Mouse (Mus musculus) MEL (cell line): ENCODE results near the gene Bcas3. TPM values are rescaled to one million over a fixed set of nuclear protein-coding genes. Genes with fewer than 3 reads are reported as not detected.

Source experiments
- DNase-seq: peaks from one replicate; pipeline ENCODE4 v3.0.0; 2011; ENCODE audit warnings: low read depth, low spot score
- H3K27ac ChIP-seq: 2 replicates; pipeline ENCODE4 v1.5.1; 2012; ENCODE audit warnings: low read depth, mild to moderate bottlenecking, control low read depth, low read length, moderate library complexity; ENCODE audit not compliant: control insufficient read depth
- H3K27me3 ChIP-seq, 2 experiments: fragments of 150-350 bp in 1 of 2; sonication (generic) in 1 of 2; 2 replicates each; pipeline ENCODE4 v1.6.1; 2012; ENCODE audit warnings: low read length in 2 of 2, mild to moderate bottlenecking in 2 of 2, improper control_type of control experiment in 1 of 2, moderate library complexity in 1 of 2; ENCODE audit not compliant: insufficient read depth in 2 of 2, control insufficient read depth in 1 of 2
- H3K36me3 ChIP-seq, 2 experiments: 2 replicates each; pipeline ENCODE4 v1.6.1; 2012 to 2014; ENCODE audit warnings: low read length in 2 of 2, improper control_type of control experiment in 1 of 2, inconsistent platforms in 1 of 2, mild to moderate bottlenecking in 1 of 2; ENCODE audit not compliant: insufficient read depth in 2 of 2, control insufficient read depth in 1 of 2
- H3K4me1 ChIP-seq, 2 experiments: fragments of 150-350 bp in 1 of 2; sonication (generic) in 1 of 2; 2 replicates each; pipeline ENCODE4 v1.6.1; 2012; ENCODE audit warnings: low read length in 2 of 2, improper control_type of control experiment in 1 of 2, mild to moderate bottlenecking in 1 of 2; ENCODE audit not compliant: insufficient read depth in 2 of 2, control insufficient read depth in 1 of 2
- H3K4me3 ChIP-seq, 2 experiments: fragments of 150-350 bp in 1 of 2; sonication (generic) in 1 of 2; 2 replicates each; pipeline ENCODE4 v1.5.1; 2012; ENCODE audit warnings: low read depth in 2 of 2, low read length in 2 of 2, mild to moderate bottlenecking in 2 of 2, moderate library complexity in 2 of 2, control low read depth in 1 of 2, improper control_type of control experiment in 1 of 2; ENCODE audit not compliant: control insufficient read depth in 1 of 2, insufficient read depth in 1 of 2
- H3K79me2 ChIP-seq: 2 replicates; pipeline ENCODE4 v1.6.1; 2012; ENCODE audit warnings: mild to moderate bottlenecking, low read length, moderate library complexity; ENCODE audit not compliant: control insufficient read depth, poor library complexity, insufficient read depth
- H3K9ac ChIP-seq: 2 replicates; pipeline ENCODE4 v1.6.1; 2012; ENCODE audit warnings: low read depth, mild to moderate bottlenecking, control low read depth, low read length, moderate library complexity; ENCODE audit not compliant: control insufficient read depth, poor library complexity, severe bottlenecking
- H3K9me3 ChIP-seq: fragments of 150-350 bp; sonication (generic); replicated peaks from 2 replicates; pipeline ENCODE4 v1.6.1; 2012; ENCODE audit warnings: mild to moderate bottlenecking, low read length, improper control_type of control experiment, moderate library complexity; ENCODE audit not compliant: insufficient read depth
- BHLHE40 ChIP-seq: IDR thresholded peaks from 2 replicates; pipeline ENCODE4 v1.6.1; 2012; ENCODE audit warnings: low read depth, mild to moderate bottlenecking, inconsistent platforms, low read length, improper control_type of control experiment, borderline replicate concordance
- CHD1 ChIP-seq: IDR thresholded peaks from 2 replicates; pipeline ENCODE4 v1.6.1; 2012; ENCODE audit warnings: low read depth, mild to moderate bottlenecking, inconsistent platforms, low read length, improper control_type of control experiment
- CHD2 ChIP-seq: IDR thresholded peaks from 2 replicates; pipeline ENCODE4 v1.6.1; 2011; ENCODE audit warnings: low read length, improper control_type of control experiment
- E2F4 ChIP-seq: IDR thresholded peaks from 2 replicates; pipeline ENCODE4 v1.6.1; 2011; ENCODE audit warnings: low read depth, low read length, improper control_type of control experiment, borderline replicate concordance
- ETS1 ChIP-seq: IDR thresholded peaks from 2 replicates; pipeline ENCODE4 v1.6.1; 2012; ENCODE audit warnings: low read depth, mild to moderate bottlenecking, inconsistent platforms, low read length, improper control_type of control experiment, moderate library complexity
- GABPA ChIP-seq: IDR thresholded peaks from 2 replicates; pipeline ENCODE4 v1.6.1; 2012; ENCODE audit warnings: low read depth, mild to moderate bottlenecking, inconsistent platforms, low read length, improper control_type of control experiment, moderate library complexity
- GATA1 ChIP-seq: IDR thresholded peaks from 2 replicates; pipeline ENCODE4 v1.6.1; 2011; ENCODE audit warnings: low read depth, low read length, improper control_type of control experiment
- HCFC1 ChIP-seq: IDR thresholded peaks from 2 replicates; pipeline ENCODE4 v1.6.1; 2012; ENCODE audit warnings: low read depth, mild to moderate bottlenecking, inconsistent platforms, low read length, improper control_type of control experiment, moderate library complexity
- JUND ChIP-seq: IDR thresholded peaks from 2 replicates; pipeline ENCODE4 v1.6.1; 2011; ENCODE audit warnings: low read depth, mild to moderate bottlenecking, improper control_type of control experiment, low read length
- KAT2A ChIP-seq: conservative IDR thresholded peaks from 2 replicates; pipeline ENCODE4 v1.6.1; 2012; ENCODE audit warnings: low read depth, low read length, improper control_type of control experiment, inconsistent platforms
- MAX ChIP-seq: IDR thresholded peaks from 2 replicates; pipeline ENCODE4 v1.6.1; 2011; ENCODE audit warnings: low read length, improper control_type of control experiment
- MXI1 ChIP-seq: IDR thresholded peaks from 2 replicates; pipeline ENCODE4 v1.6.1; 2011; ENCODE audit warnings: mild to moderate bottlenecking, low read depth, low read length, improper control_type of control experiment
- MYB ChIP-seq: IDR thresholded peaks from 2 replicates; pipeline ENCODE4 v1.6.1; 2011; ENCODE audit warnings: mild to moderate bottlenecking, low read depth, low read length, improper control_type of control experiment
- NELFE ChIP-seq: IDR thresholded peaks from 2 replicates; pipeline ENCODE4 v1.6.1; 2011; ENCODE audit warnings: low read depth, low read length, improper control_type of control experiment
- POLR2A ChIP-seq, 2 experiments: IDR thresholded peaks; 2 replicates each; pipeline ENCODE4 v1.6.1; 2011 to 2012; ENCODE audit warnings: low read length in 2 of 2, mild to moderate bottlenecking in 2 of 2, control low read depth in 1 of 2, improper control_type of control experiment in 1 of 2, low read depth in 1 of 2, moderate library complexity in 1 of 2; ENCODE audit not compliant: control insufficient read depth in 1 of 2, insufficient read depth in 1 of 2, poor library complexity in 1 of 2
- POLR2AphosphoS2 ChIP-seq: IDR thresholded peaks from 2 replicates; pipeline ENCODE4 v1.6.1; 2011; ENCODE audit warnings: low read length, improper control_type of control experiment
- RAD21 ChIP-seq: IDR thresholded peaks from 2 replicates; pipeline ENCODE4 v1.6.1; 2011; ENCODE audit warnings: mild to moderate bottlenecking, low read depth, low read length, improper control_type of control experiment
- SMC3 ChIP-seq: IDR thresholded peaks from 2 replicates; pipeline ENCODE4 v1.6.1; 2011; ENCODE audit warnings: low read depth, low read length, improper control_type of control experiment
- TAL1 ChIP-seq: IDR thresholded peaks from 2 replicates; pipeline ENCODE4 v1.6.1; 2012; ENCODE audit warnings: mild to moderate bottlenecking, inconsistent platforms, low read length, moderate library complexity, mixed read lengths
- USF1 ChIP-seq: IDR thresholded peaks from 2 replicates; pipeline ENCODE4 v1.6.1; 2014; ENCODE audit warnings: low read depth, mild to moderate bottlenecking, inconsistent platforms, low read length, improper control_type of control experiment, moderate library complexity
- ZKSCAN1 ChIP-seq: IDR thresholded peaks from 2 replicates; pipeline ENCODE4 v1.6.1; 2012; ENCODE audit warnings: low read depth, mild to moderate bottlenecking, inconsistent platforms, low read length, improper control_type of control experiment, moderate library complexity
- ZNF384 ChIP-seq: IDR thresholded peaks from 2 replicates; pipeline ENCODE4 v1.6.1; 2012; ENCODE audit warnings: low read depth, mild to moderate bottlenecking, inconsistent platforms, low read length, improper control_type of control experiment
- polyA plus RNA-seq, 2 experiments: library from polyadenylated mRNA; stranded (reverse) in 1 of 2; unstranded in 1 of 2; fragments of >175 nt in 1 of 2; fragments of >200 nt in 1 of 2; gene quantifications; 2 replicates each; pipeline versions ENCODE4 v1.2.1 to v1.2.4; 2012; ENCODE audit warnings: low replicate concordance in 2 of 2, low read depth in 1 of 2; ENCODE audit not compliant: insufficient read length in 2 of 2, insufficient read depth in 1 of 2, missing spikeins in 1 of 2
- total RNA-seq: library from RNA; depleted of rRNA; stranded (reverse); fragments of 300-350 nt; gene quantifications from 2 replicates; pipeline ENCODE4 v1.2.3, GENCODE M21; 2012

The Bcas3 gene
- total and polyA plus RNA-seq, 3 experiments, result 8.6 to 14.7 TPM; not detected in 1

GRCm38 (mm10) chr11:85412319-85412718 lies 59.4 kb downstream of the Bcas3 start:
- H3K79me2 ChIP-seq, result no peaks in the 10 kb centered on the region
- no peak for TF ChIP-seq JUND
- no peak for TF ChIP-seq TAL1
- TF ChIP-seq ZKSCAN1, result no peak
- no peak for TF ChIP-seq MYB
- TF ChIP-seq RAD21, result no peak
- TF ChIP-seq ZNF384, result no peak
- TF ChIP-seq E2F4, result no peak
- no peak for TF ChIP-seq USF1
- no peak for TF ChIP-seq BHLHE40
- no peak for TF ChIP-seq POLR2A (IDR thresholded peaks at IDR 0.05; ENCODE audit: control insufficient read depth in 1 of 2, insufficient read depth in 1 of 2, low read depth in 1 of 2, low read length in 2 of 2, poor library complexity in 1 of 2)
- no peak for TF ChIP-seq KAT2A
- no peaks in the 10 kb centered on the region for H3K9me3 ChIP-seq
- no peaks in the 10 kb centered on the region for H3K36me3 ChIP-seq
- no peak for DNase-seq
- no peak overlapping the region for H3K9ac ChIP-seq
- H3K4me3 ChIP-seq, result no peak overlapping the region
- H3K27ac ChIP-seq, result no peak overlapping the region
- no peaks in the 10 kb centered on the region for H3K27me3 ChIP-seq
- no peaks in the 10 kb centered on the region for H3K4me1 ChIP-seq

- H3K9ac ChIP-seq, result no peak overlapping the region
- no peaks in the 10 kb centered on the region for H3K79me2 ChIP-seq
- H3K9me3 ChIP-seq, result no peaks in the 10 kb centered on the region
- no peaks in the 10 kb centered on the region for H3K27me3 ChIP-seq
- no peaks in the 10 kb centered on the region for H3K4me1 ChIP-seq
- no peaks in the 10 kb centered on the region for H3K36me3 ChIP-seq
- no peak for DNase-seq
- no peak for TF ChIP-seq CHD1
- TF ChIP-seq SMC3, result no peak
- no peak for TF ChIP-seq BHLHE40
- no peak for TF ChIP-seq MXI1
- no peak for TF ChIP-seq POLR2AphosphoS2
- TF ChIP-seq MAX, result no peak
- no peak for TF ChIP-seq HCFC1
- no peak for TF ChIP-seq ZKSCAN1
- no peak for TF ChIP-seq NELFE
- TF ChIP-seq ETS1, result no peak
- no peak for TF ChIP-seq MYB
- no peak for TF ChIP-seq TAL1
- no peak for TF ChIP-seq GABPA
- no peak for TF ChIP-seq CHD2
- no peak for TF ChIP-seq POLR2A (IDR thresholded peaks at IDR 0.05; ENCODE audit: control insufficient read depth in 1 of 2, insufficient read depth in 1 of 2, low read depth in 1 of 2, low read length in 2 of 2, poor library complexity in 1 of 2)
- TF ChIP-seq GATA1, result no peak
- no peak overlapping the region for H3K27ac ChIP-seq
- no peak overlapping the region for H3K4me3 ChIP-seq
Observed at GRCm38 (mm10) chr11:85414476-85414875, 61.5 kb downstream of the Bcas3 start.
